Mouse (Mus musculus): ENCODE measurements at regions not wholly inside any gene's neighbourhood (a gene's known extent, or its start where the extent isn't known, plus 50 kb on each side); places are given as distances from the start of the nearest gene placed in this dataset.
"Not testable (repeated sequence)": the region's sequence is repeated elsewhere in the genome, so short reads cannot be mapped to it uniquely, and the experiment has no call there.

DNA sequence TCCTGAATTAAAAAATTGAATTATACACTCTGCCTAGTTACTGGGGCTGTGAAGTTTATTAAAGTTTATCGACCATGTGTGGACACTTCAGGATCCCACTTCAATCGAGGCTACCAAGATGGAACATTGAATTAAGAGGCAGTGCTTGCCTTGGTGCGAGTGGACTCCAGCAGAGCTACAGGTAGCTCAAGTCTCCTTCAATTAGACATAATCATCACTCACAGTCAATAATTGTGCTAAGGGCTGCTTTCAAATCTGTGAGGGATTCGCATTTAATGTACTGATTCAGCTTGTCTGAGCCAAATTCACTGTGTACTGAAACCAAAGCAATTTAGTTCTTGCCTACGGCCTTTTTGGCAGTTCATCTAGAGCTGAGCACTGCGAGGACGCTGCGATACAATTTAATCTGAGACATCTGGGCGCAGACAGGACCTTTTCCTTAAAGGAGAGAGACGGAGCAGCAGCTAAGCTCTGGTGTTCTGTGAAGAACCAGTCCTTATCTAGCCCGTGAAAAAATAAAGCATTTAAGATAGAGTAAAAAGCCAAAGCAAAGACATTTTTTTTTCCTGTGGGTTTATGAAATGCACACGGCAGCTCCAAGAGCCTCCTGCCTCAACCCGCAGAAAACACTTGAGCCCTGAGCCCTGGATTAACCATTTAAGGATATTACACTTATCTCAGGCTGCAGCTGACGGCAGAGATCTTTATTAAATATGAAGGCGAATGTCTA lies 220.8 kb upstream of the Irx1 start:
- DNase-seq (ENCODE audit: low spot score in 2 of 2): no peak

GRCm38 (mm10) chr13:72184846-72185118 lies 221.3 kb upstream of the Irx1 start:
- DNase-seq (ENCODE audit: low spot score in 2 of 2): no peak

GRCm38 (mm10) chr13:72195881-72196280 lies 232.4 kb upstream of the Irx1 start:
- DNase-seq (ENCODE audit: low spot score in 2 of 2): no peak

GRCm38 (mm10) chr13:72198341-72199105 lies 235.0 kb upstream of the Irx1 start:
- DNase-seq (ENCODE audit: low spot score in 2 of 2): no peak

- DNase-seq (ENCODE audit: low spot score in 2 of 2): no peak
Observed at GRCm38 (mm10) chr13:72209518-72209917, 246.0 kb upstream of the Irx1 start.

- no peak for DNase-seq (ENCODE audit: low spot score in 2 of 2)
Observed at GRCm38 (mm10) chr13:72209946-72210456, 246.5 kb upstream of the Irx1 start.

GRCm38 (mm10) chr13:72210474-72211309 lies 247.2 kb upstream of the Irx1 start:
- DNase-seq (ENCODE audit: low spot score in 2 of 2): no peak

DNA sequence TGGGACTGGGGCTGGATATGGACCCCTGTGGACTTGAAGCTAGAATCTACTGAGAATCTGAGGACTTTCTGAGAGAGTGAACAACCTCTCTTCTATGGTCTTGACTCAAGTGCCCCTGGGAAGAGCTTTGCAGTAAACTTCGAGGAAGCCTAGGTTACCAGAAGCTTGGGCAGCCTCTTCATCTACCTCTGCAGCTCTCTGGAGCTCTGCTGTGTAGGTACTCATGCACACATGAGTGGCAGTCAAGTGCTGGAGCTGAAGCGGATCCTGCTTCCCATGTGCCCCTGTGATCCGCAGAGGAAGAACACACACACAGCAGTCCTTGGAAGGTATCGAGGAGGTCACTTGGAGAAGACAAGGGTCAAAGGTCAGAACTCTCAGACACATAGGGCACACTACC lies 248.2 kb upstream of the Irx1 start:
- DNase-seq (ENCODE audit: low spot score in 2 of 2): no peak

DNA sequence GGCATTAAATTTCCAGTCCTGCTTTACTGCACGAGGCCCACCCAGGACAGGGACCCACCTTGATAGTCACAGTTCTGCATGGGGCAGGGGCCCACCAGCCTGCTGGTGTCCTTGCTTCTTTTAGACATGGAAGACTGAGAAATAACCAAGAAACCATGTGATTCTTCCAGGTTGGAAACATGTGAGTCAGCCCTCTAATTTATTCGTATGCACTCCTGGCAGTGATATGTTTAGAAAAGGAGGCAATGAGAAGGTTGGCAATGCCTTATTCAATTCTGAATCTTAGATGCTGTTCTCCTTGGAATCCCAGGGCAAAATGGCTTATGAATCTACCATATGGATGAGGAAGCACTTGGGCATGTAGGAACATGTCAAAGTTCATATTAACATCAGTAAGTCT lies 249.2 kb upstream of the Irx1 start:
- DNase-seq (ENCODE audit: low spot score in 2 of 2): no peak

DNA sequence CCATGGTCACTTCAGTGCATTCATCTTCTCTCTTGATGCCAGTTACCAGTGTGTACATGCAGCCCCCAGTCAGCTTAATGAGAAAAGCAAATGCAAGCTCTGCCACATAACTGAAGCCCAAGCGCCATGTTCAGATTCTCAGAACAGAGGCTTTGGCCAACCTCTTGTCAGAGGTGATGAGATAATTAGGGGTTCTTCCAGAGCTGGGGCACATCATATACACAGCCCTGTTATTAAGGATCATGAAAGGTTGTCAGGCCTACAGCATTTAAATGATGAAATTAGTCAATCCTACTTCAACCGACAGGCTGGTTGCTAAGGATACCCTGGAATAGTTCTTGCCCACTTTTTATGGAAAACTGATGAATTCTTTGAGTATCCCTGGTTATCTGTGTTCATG lies 255.8 kb upstream of the Irx1 start:
- no peak for DNase-seq (ENCODE audit: low spot score in 2 of 2)

DNA sequence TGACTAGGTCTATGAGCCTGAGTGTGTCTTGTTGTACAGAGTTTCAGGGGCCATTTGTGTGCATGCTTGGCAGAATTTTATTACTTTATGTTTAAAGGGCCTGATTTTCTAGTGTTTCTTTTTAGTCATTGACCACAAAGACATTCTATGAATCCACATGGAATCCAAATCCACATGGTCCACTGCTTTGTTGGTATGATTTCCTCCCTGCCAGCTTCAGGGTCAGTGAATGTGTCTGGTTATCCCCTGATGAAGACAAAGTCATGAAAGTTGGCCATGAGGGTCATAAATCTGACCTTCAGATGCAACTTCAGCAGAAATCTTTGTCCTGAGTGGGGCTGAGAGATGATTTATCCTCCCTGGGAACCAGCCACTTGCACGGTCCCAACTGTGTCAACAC lies 263.6 kb upstream of the Irx1 start:
- DNase-seq (ENCODE audit: low spot score in 2 of 2): no peak

DNA sequence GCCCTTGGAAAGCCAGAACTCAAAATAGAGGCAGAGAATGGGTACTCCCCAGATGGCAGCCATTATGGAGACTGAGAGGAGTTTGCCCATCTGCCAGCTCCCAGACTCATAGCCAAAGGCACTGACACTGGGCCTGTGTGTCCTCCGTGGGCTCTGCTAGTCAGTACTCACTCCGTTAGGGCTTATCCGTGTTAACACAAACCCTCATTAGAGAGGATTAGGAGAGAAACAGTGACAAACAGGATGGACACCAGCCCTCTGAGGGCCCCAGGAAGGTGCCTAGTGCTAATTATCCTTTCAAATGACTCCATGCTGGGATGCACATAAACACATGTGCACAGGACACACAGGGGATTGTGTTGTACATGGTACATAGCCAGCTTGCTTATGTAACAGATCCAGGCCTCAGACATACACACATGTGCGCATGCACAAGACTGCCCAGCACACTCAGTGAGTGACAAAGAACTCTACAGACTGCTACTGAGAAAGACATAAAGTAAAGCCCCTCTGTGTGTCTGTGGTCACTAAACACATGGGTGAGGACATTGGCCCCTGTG lies 267.6 kb upstream of the Irx1 start:
- no peak for DNase-seq (ENCODE audit: low spot score in 2 of 2)

- no peak for DNase-seq (ENCODE audit: low spot score in 2 of 2)
Observed at GRCm38 (mm10) chr13:72232080-72232479, 268.6 kb upstream of the Irx1 start.

DNA sequence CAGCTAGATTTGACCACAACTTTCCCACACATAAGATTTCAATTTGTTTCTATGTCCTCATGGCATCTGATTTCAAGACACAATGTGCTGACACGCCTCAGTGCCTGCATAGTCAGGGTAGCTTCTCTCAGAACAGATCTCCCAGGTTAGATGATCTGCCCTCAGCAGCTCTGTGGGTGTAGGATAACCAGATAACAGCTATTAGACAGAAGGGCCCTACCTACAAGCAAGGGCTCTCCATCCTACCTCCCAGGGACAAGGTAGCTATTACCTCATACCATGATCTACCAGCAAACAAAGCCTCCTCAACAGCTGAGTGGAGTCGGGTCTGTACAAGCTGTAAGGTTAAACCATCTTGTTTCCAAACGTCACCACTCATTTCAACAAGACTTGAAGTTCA lies 278.4 kb upstream of the Irx1 start:
- no peak for DNase-seq (ENCODE audit: low spot score in 2 of 2)

GRCm38 (mm10) chr13:72250419-72250818 lies 286.9 kb upstream of the Irx1 start:
- DNase-seq (ENCODE audit: low spot score in 2 of 2): no peak

DNA sequence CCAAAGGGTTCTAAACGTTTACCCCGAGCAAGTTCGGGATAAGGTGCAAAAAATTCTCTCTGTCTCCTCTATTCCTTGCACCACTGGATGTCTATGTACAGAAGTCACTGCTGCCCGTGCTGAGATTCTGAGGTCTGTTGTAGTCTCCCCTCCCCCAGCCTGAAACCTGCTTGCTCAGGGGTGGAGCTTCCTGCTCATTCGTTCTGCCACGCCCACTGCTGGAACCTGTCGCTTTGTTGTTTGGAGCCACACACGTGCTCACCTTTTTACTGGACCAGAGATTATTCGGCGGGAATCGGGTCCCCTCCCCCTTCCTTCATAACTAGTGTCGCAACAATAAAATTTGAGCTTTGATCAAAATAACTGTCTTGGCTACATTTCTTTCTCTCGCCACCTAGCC lies 289.7 kb upstream of the Irx1 start:
- not testable (repeated sequence) for DNase-seq (ENCODE audit: low spot score in 2 of 2)

- DNase-seq (ENCODE audit: low spot score in 2 of 2): no peak
Observed at GRCm38 (mm10) chr13:72258794-72259193, 295.3 kb upstream of the Irx1 start.

- DNase-seq (ENCODE audit: low spot score in 2 of 2): no peak
Observed at GRCm38 (mm10) chr13:72264416-72264815, 300.9 kb upstream of the Irx1 start.

- no peak for DNase-seq (ENCODE audit: low spot score in 2 of 2)
Observed at GRCm38 (mm10) chr13:72265116-72265515, 301.6 kb upstream of the Irx1 start.

DNA sequence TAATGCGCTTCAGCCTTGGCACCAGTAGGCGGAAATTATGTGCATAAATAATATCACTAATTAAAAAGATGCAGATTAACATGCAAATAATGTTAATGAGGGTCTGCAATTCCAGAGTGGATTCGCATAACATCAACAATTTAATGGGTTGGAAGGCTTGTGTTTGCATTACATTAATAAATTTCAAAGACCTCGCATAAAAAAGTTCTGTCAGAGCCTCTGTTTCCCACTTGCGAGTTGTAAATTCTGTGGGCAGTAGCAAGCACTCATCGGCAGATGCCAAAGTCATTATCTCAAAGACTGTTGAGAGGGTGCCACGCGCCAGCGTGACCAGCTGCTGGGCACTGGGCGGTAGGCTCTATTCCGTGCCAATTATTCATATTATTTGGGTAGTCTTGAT lies 302.1 kb upstream of the Irx1 start:
- no peak for DNase-seq (ENCODE audit: low spot score in 2 of 2)

- DNase-seq (ENCODE audit: low spot score in 2 of 2): no peak
Observed at GRCm38 (mm10) chr13:72266174-72266768, 302.7 kb upstream of the Irx1 start.

- no peak for DNase-seq (ENCODE audit: low spot score in 2 of 2)
Observed at GRCm38 (mm10) chr13:72280343-72280742, 316.8 kb upstream of the Irx1 start.

Measured in thymus, postnatal 10 days (tissue).